Mouse (Mus musculus) yolk sac, embryonic 10.5 days (tissue): ENCODE measurements around the gene Ror2.

ENCODE experiments used
- DNase-seq: peaks from one replicate; pipeline ENCODE4 v3.0.0-alpha.2; 2017; ENCODE audit warnings: low spot score

The Ror2 gene

GRCm38 (mm10) chr13:53065122-53065521 is 220.8 kb downstream of the Ror2 start:
- no peak for DNase-seq

GRCm38 (mm10) chr13:53064681-53065080 is 221.2 kb downstream of the Ror2 start:
- no peak for DNase-seq
